Mouse (Mus musculus): ENCODE results near the gene Dot1l.
A peak's percentile ranks its signal among the peaks of the same experiment; 100 is the strongest.

- TF ChIP-seq CHD2 (IDR thresholded peaks at IDR 0.05; ENCODE audit: low read depth, low read length) (no peak), MAFK (IDR thresholded peaks at IDR 0.05; ENCODE audit: insufficient read depth, low read depth, low read length) (no peak), HCFC1 (IDR thresholded peaks at IDR 0.05; ENCODE audit: borderline replicate concordance, insufficient read depth, low read length) (peak; percentile 70; the same call in 1 of the 2 replicates)
Observed at GRCm38 (mm10) chr10:80826151-80827062, 71.4 kb downstream of the Dot1l start, which contains the start of gene Oaz1.
